Mouse (Mus musculus): ENCODE data around the gene Phf23. TPM values are rescaled to one million over a fixed set of nuclear protein-coding genes. Genes with fewer than 3 reads are reported as not detected.

The Phf23 gene
- polyA plus RNA-seq, 1 experiment, result 93.4 TPM

DNA sequence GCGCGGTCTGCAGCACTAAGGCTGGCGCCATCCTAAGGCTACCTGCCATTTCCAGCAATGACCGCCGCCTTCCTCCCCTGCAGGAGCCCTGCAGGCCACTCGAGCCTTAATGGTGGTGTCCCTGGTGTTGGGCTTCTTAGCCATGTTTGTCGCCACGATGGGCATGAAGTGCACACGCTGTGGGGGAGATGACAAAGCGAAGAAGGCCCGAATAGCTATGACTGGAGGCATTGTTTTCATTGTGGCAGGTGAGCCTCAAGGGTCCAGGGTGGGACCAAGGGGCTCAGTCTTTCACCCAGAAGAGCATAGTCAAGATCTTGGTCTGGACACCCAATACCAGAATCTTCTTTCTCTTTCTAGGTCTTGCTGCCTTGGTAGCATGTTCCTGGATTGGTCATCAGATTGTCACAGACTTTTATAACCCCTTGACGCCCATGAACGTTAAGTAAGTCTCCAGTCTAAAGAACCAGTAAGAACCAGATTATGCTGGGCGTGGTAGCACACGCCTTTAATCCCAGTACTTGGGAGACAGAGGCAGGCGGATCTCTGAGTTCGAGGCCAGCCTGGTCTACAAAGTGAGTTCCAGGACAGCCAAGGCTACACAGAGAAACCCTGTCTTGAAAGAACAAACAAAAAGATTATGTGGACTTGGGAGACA, 28.6 kb upstream of the Phf23 start:
- H3K27me3 ChIP-seq (ENCODE audit: control insufficient read depth, insufficient read depth, insufficient read length), result peaks cover 24% of the 10 kb centered on the region
- TF ChIP-seq MYOD1 (IDR thresholded peaks at IDR 0.05; ENCODE audit: control insufficient read depth, insufficient read length, low read depth), result no peak
- no peak for TF ChIP-seq CTCF (IDR thresholded peaks at IDR 0.05; ENCODE audit: control insufficient read depth, insufficient read depth, insufficient read length)
- TF ChIP-seq MAX (IDR thresholded peaks at IDR 0.05), result no peak
- TF ChIP-seq CEBPB (IDR thresholded peaks at IDR 0.05; ENCODE audit: low read depth), result no peak
- no peak for TF ChIP-seq FOSL1 (IDR thresholded peaks at IDR 0.05; ENCODE audit: insufficient read depth, low read length, poor library complexity, severe bottlenecking)
- TF ChIP-seq MYOG (IDR thresholded peaks at IDR 0.05; ENCODE audit: control insufficient read depth, extremely low read depth, insufficient read length), result no peak
- no peak for TF ChIP-seq USF1 (IDR thresholded peaks at IDR 0.05; ENCODE audit: low read depth)
- no peak overlapping the region for H3K4me3 ChIP-seq (ENCODE audit: insufficient read depth, poor library complexity, severe bottlenecking)

DNA sequence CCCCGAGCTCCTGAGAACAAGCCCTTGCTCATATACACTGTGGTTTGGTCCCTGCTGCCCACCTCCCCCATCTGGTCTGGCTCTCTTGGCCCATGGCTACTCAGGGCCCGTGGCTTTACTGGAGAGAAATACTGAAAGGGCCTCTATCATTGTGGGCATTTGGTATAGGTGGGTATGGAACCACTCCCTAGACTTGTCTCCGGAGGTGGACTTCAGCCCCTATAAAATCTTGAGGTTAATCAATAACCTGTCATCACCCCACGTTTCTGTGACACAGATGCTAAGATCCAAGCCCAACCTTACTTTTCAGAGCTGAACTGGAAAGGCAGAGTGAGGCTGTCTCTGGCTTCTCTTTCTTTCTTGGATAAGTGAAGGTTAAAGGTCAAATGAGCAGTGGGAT, 26.8 kb upstream of the Phf23 start:
- H3K79me3 ChIP-seq (ENCODE audit: low read depth), result no peaks in the 10 kb centered on the region
- no peak for TF ChIP-seq MAX (IDR thresholded peaks at IDR 0.05)
- TF ChIP-seq CTCF (IDR thresholded peaks at IDR 0.05; ENCODE audit: control insufficient read depth, insufficient read depth, insufficient read length), result no peak
- no peak for TF ChIP-seq MYOG (IDR thresholded peaks at IDR 0.05; ENCODE audit: control insufficient read depth, extremely low read depth, insufficient read length)
- TF ChIP-seq USF1 (IDR thresholded peaks at IDR 0.05; ENCODE audit: low read depth), result no peak
- TF ChIP-seq FOSL1 (IDR thresholded peaks at IDR 0.05; ENCODE audit: insufficient read depth, low read length, poor library complexity, severe bottlenecking), result no peak
- TF ChIP-seq CEBPB (IDR thresholded peaks at IDR 0.05; ENCODE audit: low read depth), result no peak
- TF ChIP-seq MYOD1 (IDR thresholded peaks at IDR 0.05; ENCODE audit: control insufficient read depth, insufficient read length, low read depth), result no peak
- H3K79me2 ChIP-seq (ENCODE audit: control insufficient read depth, insufficient read depth), result no peaks in the 10 kb centered on the region
- no peak overlapping the region for H3K4me3 ChIP-seq (ENCODE audit: insufficient read depth, poor library complexity, severe bottlenecking)
- H3K27me3 ChIP-seq (ENCODE audit: control insufficient read depth, insufficient read depth, insufficient read length), result peaks cover 17% of the 10 kb centered on the region
- H3K36me3 ChIP-seq (ENCODE audit: control insufficient read depth, insufficient read depth), result peaks cover 50% of the 10 kb centered on the region
- no peak overlapping the region for H3ac ChIP-seq (ENCODE audit: control insufficient read depth, insufficient read length, low read depth)

More for the DNA sequence above, 28.6 kb upstream of the Phf23 start:
- Histone ChIP-seq H3K79me2 (ENCODE audit: control insufficient read depth, insufficient read depth) (no peaks in the 10 kb centered on the region), H3K36me3 (ENCODE audit: control insufficient read depth, insufficient read depth) (peaks cover 32% of the 10 kb centered on the region), H3ac (ENCODE audit: control insufficient read depth, insufficient read length, low read depth) (no peak overlapping the region), H3K79me3 (ENCODE audit: low read depth) (no peaks in the 10 kb centered on the region)

DNA sequence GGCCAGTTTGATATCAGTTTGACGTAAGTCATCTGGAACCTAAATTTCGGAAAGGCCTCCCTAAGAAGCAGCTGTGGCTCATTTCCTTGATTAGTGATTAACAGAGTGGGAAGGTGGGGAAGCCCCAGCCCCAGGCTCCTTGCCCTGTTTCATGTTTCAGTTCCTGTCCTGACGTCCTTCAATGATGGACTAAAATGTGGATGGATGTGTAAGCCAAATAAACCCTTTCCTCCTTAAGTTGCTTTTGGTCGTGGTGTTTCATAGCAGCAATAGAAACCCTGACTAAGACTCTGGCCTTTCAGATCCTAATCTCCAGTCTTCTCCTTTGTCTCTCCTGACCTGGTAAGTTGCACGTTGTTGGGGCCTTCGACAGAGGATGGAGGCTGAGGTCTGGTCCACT, 25.4 kb upstream of the Phf23 start:
- no peaks in the 10 kb centered on the region for H3K79me3 ChIP-seq (ENCODE audit: low read depth)
- no peak overlapping the region for H3ac ChIP-seq (ENCODE audit: control insufficient read depth, insufficient read length, low read depth)
- no peaks in the 10 kb centered on the region for H3K79me2 ChIP-seq (ENCODE audit: control insufficient read depth, insufficient read depth)
- H3K36me3 ChIP-seq (ENCODE audit: control insufficient read depth, insufficient read depth), result peaks cover 65% of the 10 kb centered on the region
- no peak overlapping the region for H3K4me3 ChIP-seq (ENCODE audit: insufficient read depth, poor library complexity, severe bottlenecking)
- TF ChIP-seq MYOD1 (IDR thresholded peaks at IDR 0.05; ENCODE audit: control insufficient read depth, insufficient read length, low read depth) (no peak), CTCF (IDR thresholded peaks at IDR 0.05; ENCODE audit: control insufficient read depth, insufficient read depth, insufficient read length) (no peak), CEBPB (IDR thresholded peaks at IDR 0.05; ENCODE audit: low read depth) (no peak), MYOG (IDR thresholded peaks at IDR 0.05; ENCODE audit: control insufficient read depth, extremely low read depth, insufficient read length) (no peak), MAX (IDR thresholded peaks at IDR 0.05) (no peak)
- H3K27me3 ChIP-seq (ENCODE audit: control insufficient read depth, insufficient read depth, insufficient read length), result peaks cover 10% of the 10 kb centered on the region

DNA sequence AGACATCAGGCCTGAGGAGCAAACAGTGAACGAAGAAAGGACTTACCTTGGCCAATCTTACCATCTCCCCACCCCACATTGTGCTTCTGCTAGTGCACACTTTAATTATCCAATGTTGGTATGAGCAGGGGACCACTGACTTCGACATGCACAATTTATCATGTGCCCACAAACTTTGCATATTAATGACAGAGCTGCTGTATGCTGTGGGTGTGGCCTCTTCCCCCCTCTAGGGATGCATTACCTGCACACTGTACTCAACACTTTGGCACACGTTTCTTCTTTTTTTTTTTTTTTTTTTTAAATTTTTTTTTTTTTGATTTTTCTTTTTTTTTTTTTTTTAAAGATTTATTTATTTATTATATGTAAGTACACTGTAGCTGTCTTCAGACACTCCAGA, 24.8 kb upstream of the Phf23 start:
- Histone ChIP-seq H3K36me3 (ENCODE audit: control insufficient read depth, insufficient read depth) (peaks cover 69% of the 10 kb centered on the region), H3K27me3 (ENCODE audit: control insufficient read depth, insufficient read depth, insufficient read length) (peaks cover 7% of the 10 kb centered on the region), H3K79me3 (ENCODE audit: low read depth) (no peaks in the 10 kb centered on the region), H3K79me2 (ENCODE audit: control insufficient read depth, insufficient read depth) (no peaks in the 10 kb centered on the region), H3ac (ENCODE audit: control insufficient read depth, insufficient read length, low read depth) (no peak overlapping the region), H3K4me3 (ENCODE audit: insufficient read depth, poor library complexity, severe bottlenecking) (no peak overlapping the region)
- TF ChIP-seq CEBPB (IDR thresholded peaks at IDR 0.05; ENCODE audit: low read depth) (no peak), USF1 (IDR thresholded peaks at IDR 0.05; ENCODE audit: low read depth) (no peak), CTCF (IDR thresholded peaks at IDR 0.05; ENCODE audit: control insufficient read depth, insufficient read depth, insufficient read length) (no peak), MAX (IDR thresholded peaks at IDR 0.05) (no peak), MYOG (IDR thresholded peaks at IDR 0.05; ENCODE audit: control insufficient read depth, extremely low read depth, insufficient read length) (no peak), FOSL1 (IDR thresholded peaks at IDR 0.05; ENCODE audit: insufficient read depth, low read length, poor library complexity, severe bottlenecking) (no peak), MYOD1 (IDR thresholded peaks at IDR 0.05; ENCODE audit: control insufficient read depth, insufficient read length, low read depth) (no peak)

DNA sequence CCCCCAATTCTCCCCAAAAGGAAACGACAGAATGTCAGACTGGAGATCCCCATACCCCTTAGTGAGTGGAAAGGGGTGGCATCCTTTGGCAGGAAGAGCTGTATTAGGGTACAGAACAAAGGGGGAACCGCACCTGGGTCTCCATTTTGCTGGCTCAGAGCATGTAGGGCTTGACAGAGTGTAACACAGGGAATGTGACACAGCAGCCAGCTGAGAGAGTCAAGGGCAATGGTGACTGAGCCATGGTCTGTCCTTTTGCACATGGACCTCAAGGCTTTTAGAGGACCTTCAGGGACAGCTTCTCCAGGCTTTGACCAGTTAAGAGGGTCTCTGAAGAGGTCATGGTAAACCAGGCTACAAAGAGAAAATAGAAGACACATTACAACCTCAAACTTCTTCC, 20.7 kb upstream of the Phf23 start:
- Histone ChIP-seq H3ac (ENCODE audit: control insufficient read depth, insufficient read length, low read depth) (no peak overlapping the region), H3K79me2 (ENCODE audit: control insufficient read depth, insufficient read depth) (peaks cover 28% of the 10 kb centered on the region), H3K36me3 (ENCODE audit: control insufficient read depth, insufficient read depth) (peaks cover 75% of the 10 kb centered on the region), H3K27me3 (ENCODE audit: control insufficient read depth, insufficient read depth, insufficient read length) (no peaks in the 10 kb centered on the region), H3K79me3 (ENCODE audit: low read depth) (peaks cover 26% of the 10 kb centered on the region), H3K4me3 (ENCODE audit: insufficient read depth, poor library complexity, severe bottlenecking) (no peak overlapping the region)
- TF ChIP-seq MYOG (IDR thresholded peaks at IDR 0.05; ENCODE audit: control insufficient read depth, extremely low read depth, insufficient read length), result no peak
- no peak for TF ChIP-seq USF1 (IDR thresholded peaks at IDR 0.05; ENCODE audit: low read depth)
- TF ChIP-seq CTCF (IDR thresholded peaks at IDR 0.05; ENCODE audit: control insufficient read depth, insufficient read depth, insufficient read length), result no peak
- no peak for TF ChIP-seq FOSL1 (IDR thresholded peaks at IDR 0.05; ENCODE audit: insufficient read depth, low read length, poor library complexity, severe bottlenecking)
- TF ChIP-seq MYOD1 (IDR thresholded peaks at IDR 0.05; ENCODE audit: control insufficient read depth, insufficient read length, low read depth), result no peak

DNA sequence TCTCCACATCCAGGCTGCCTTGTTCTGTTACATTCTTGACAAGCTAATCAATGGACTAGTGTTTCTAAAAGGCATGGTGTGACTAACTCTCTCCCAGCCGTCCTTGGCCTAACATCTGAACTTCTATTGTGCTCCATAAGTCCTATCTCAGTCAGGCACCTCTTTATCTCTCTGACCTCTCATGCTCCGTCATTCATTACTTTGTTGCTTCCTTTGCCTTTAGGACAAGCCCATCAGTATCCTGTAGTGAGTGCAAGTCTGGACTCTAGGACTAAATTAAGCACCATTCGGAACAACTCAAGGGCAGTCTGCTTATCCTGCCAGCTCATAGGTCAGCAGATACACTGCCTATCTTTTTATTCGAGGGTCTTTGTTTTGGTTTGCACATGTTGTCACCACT, 19.3 kb upstream of the Phf23 start:
- no peak overlapping the region for H3K4me3 ChIP-seq (ENCODE audit: insufficient read depth, poor library complexity, severe bottlenecking)
- H3K36me3 ChIP-seq (ENCODE audit: control insufficient read depth, insufficient read depth), result peaks cover 70% of the 10 kb centered on the region

More for the DNA sequence above, 19.3 kb upstream of the Phf23 start:
- TF ChIP-seq USF1 (IDR thresholded peaks at IDR 0.05; ENCODE audit: low read depth) (no peak), CTCF (IDR thresholded peaks at IDR 0.05; ENCODE audit: control insufficient read depth, insufficient read depth, insufficient read length) (no peak)
- Histone ChIP-seq H3K79me3 (ENCODE audit: low read depth) (peaks cover 31% of the 10 kb centered on the region), H3ac (ENCODE audit: control insufficient read depth, insufficient read length, low read depth) (no peak overlapping the region), H3K79me2 (ENCODE audit: control insufficient read depth, insufficient read depth) (peaks cover 34% of the 10 kb centered on the region), H3K27me3 (ENCODE audit: control insufficient read depth, insufficient read depth, insufficient read length) (no peaks in the 10 kb centered on the region)
